Mouse (Mus musculus): ENCODE results near the gene Epx. TPM values are rescaled to one million over a fixed set of nuclear protein-coding genes. Genes with fewer than 3 reads are reported as not detected.

The Epx gene
- not detected for polyA plus RNA-seq (2014; fragmentation: Illumina TruSeq; extraction: RNeasy Lipid Tissue Mini Kit (QIAGEN cat#74804); ENCODE audit: insufficient read depth, low read depth, low replicate concordance)

GRCm38 (mm10) chr11:87875436-87875835 lies at the start of gene Epx:
Epx (minus strand) TSS chr11:87875536.

DNA sequence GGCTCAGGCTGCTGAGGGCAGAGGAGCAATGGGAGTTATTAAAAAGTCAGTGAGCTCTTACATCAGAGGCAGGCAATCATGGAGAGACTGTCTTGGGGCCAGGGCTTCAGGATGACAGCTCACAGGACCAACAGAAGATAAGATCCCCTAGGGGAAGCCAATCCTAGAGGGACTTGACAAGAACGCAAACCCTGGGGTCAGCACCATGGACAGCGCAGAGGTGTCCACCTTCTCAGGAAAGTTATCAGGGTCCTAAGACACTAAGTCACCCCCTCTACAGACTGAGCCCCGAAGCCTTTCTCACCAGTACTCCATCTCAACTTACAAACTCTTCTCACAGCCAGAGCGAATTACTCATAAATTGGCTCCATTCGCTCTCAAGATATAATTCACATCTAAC lies 45.6 kb upstream of the Epx start, which contains the start of gene Olfr464:
Gene Olfr464 (minus strand): TSS at position 2 of the 400 bp plus-strand sequence.

GRCm38 (mm10) chr11:87897287-87897686 lies 22.0 kb upstream of the Epx start, which contains the start of gene Olfr463:
Olfr463 (minus strand) TSS chr11:87897387.

DNA sequence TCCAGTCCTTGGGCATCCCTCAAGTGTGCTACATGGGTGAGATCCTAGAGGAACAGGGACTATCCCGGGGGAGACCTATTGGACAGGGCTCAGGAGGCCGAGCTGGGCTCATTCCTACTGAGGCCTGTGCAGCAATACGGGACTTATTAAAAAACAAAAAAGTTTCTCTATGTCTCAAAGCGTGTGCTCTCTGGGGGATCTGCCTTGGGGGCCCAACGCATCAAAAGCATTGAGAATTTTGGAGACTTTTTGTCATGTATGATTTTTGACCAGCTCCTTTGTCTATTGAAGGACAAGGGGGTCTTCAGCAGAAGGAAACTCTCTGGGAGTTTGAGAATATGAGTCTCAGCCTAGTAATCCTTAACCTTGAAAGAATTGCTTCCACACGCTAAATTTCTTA lies 16.8 kb upstream of the Epx start, which contains the start of gene Olfr462:
Gene Olfr462 (minus strand): TSS at position 101 of the 400 bp plus-strand sequence.

GRCm38 (mm10) chr11:87852690-87853596 lies 22.4 kb downstream of the Epx start, which contains the start of gene Mks1:
Mks1 (plus strand) TSS chr11:87853215.

GRCm38 (mm10) chr11:87828239-87828900 lies 47.0 kb downstream of the Epx start, which contains the start of gene Lpo:
Lpo (minus strand) TSS chr11:87828289.

Other genes with a start within 250 kb of the Epx start
- 4.6 TPM for gene Rnf43, start 212.8 kb downstream of the Epx start, polyA plus RNA-seq (2014; fragmentation: Illumina TruSeq; extraction: RNeasy Lipid Tissue Mini Kit (QIAGEN cat#74804); ENCODE audit: insufficient read depth, low read depth, low replicate concordance)
- 132 TPM for gene Supt4a, start 138.0 kb downstream of the Epx start, polyA plus RNA-seq (2014; fragmentation: Illumina TruSeq; extraction: RNeasy Lipid Tissue Mini Kit (QIAGEN cat#74804); ENCODE audit: insufficient read depth, low read depth, low replicate concordance)
- 1.9 TPM for gene Tspoap1, start 115.0 kb downstream of the Epx start, polyA plus RNA-seq (2014; fragmentation: Illumina TruSeq; extraction: RNeasy Lipid Tissue Mini Kit (QIAGEN cat#74804); ENCODE audit: insufficient read depth, low read depth, low replicate concordance)
- gene Mpo, start 82.0 kb downstream of the Epx start, polyA plus RNA-seq (2014; fragmentation: Illumina TruSeq; extraction: RNeasy Lipid Tissue Mini Kit (QIAGEN cat#74804); ENCODE audit: insufficient read depth, low read depth, low replicate concordance), result not detected
- gene Lpo, start 47.2 kb downstream of the Epx start, polyA plus RNA-seq (2014; fragmentation: Illumina TruSeq; extraction: RNeasy Lipid Tissue Mini Kit (QIAGEN cat#74804); ENCODE audit: insufficient read depth, low read depth, low replicate concordance), result not detected
- 2.8 TPM for gene Mks1, start 22.3 kb downstream of the Epx start, polyA plus RNA-seq (2014; fragmentation: Illumina TruSeq; extraction: RNeasy Lipid Tissue Mini Kit (QIAGEN cat#74804); ENCODE audit: insufficient read depth, low read depth, low replicate concordance)
- not detected for gene Olfr462, start 16.7 kb upstream of the Epx start, polyA plus RNA-seq (2014; fragmentation: Illumina TruSeq; extraction: RNeasy Lipid Tissue Mini Kit (QIAGEN cat#74804); ENCODE audit: insufficient read depth, low read depth, low replicate concordance)
- not detected for gene Olfr463, start 21.9 kb upstream of the Epx start, polyA plus RNA-seq (2014; fragmentation: Illumina TruSeq; extraction: RNeasy Lipid Tissue Mini Kit (QIAGEN cat#74804); ENCODE audit: insufficient read depth, low read depth, low replicate concordance)
- gene Olfr464, start 45.4 kb upstream of the Epx start, polyA plus RNA-seq (2014; fragmentation: Illumina TruSeq; extraction: RNeasy Lipid Tissue Mini Kit (QIAGEN cat#74804); ENCODE audit: insufficient read depth, low read depth, low replicate concordance), result not detected
- 100 TPM for gene Dynll2, start 112.0 kb upstream of the Epx start, polyA plus RNA-seq (2014; fragmentation: Illumina TruSeq; extraction: RNeasy Lipid Tissue Mini Kit (QIAGEN cat#74804); ENCODE audit: insufficient read depth, low read depth, low replicate concordance)
- 79.3 TPM for gene Srsf1, start 171.8 kb upstream of the Epx start, polyA plus RNA-seq (2014; fragmentation: Illumina TruSeq; extraction: RNeasy Lipid Tissue Mini Kit (QIAGEN cat#74804); ENCODE audit: insufficient read depth, low read depth, low replicate concordance)
- gene Vezf1, start 192.7 kb upstream of the Epx start, polyA plus RNA-seq (2014; fragmentation: Illumina TruSeq; extraction: RNeasy Lipid Tissue Mini Kit (QIAGEN cat#74804); ENCODE audit: insufficient read depth, low read depth, low replicate concordance), result 23.8 TPM
- 19.1 TPM for gene Cuedc1, start 222.5 kb upstream of the Epx start, polyA plus RNA-seq (2014; fragmentation: Illumina TruSeq; extraction: RNeasy Lipid Tissue Mini Kit (QIAGEN cat#74804); ENCODE audit: insufficient read depth, low read depth, low replicate concordance)